Mouse (Mus musculus) hindbrain, embryonic 12.5 days (tissue): ENCODE results near the gene Olfr527. TPM values are rescaled to one million over a fixed set of nuclear protein-coding genes. Genes with fewer than 3 reads are reported as not detected.

Experiments
- polyA plus RNA-seq: library from polyadenylated mRNA; unstranded; fragments of >200 nt; fragmentation: Nextera tagmentation; extraction: Ambion mirVana; gene quantifications from 2 replicates; pipeline ENCODE4 v1.2.1, GENCODE M21; 2016

The Olfr527 gene
- polyA plus RNA-seq, 1 experiment from 2014 or later = not detected

Other genes starting within 250 kb of the Olfr527 start
- not detected in 2 replicates for gene Prap1, start 240.6 kb upstream of the Olfr527 start, polyA plus RNA-seq
- 21.8 and 24.7 TPM in 2 replicates for gene Fuom, start 231.6 kb upstream of the Olfr527 start, polyA plus RNA-seq
- 12.9 and 18.1 TPM in 2 replicates for gene Paox, start 218.2 kb upstream of the Olfr527 start, polyA plus RNA-seq
- 134 and 148 TPM in 2 replicates for gene Echs1, start 217.5 kb upstream of the Olfr527 start, polyA plus RNA-seq
- 24.5 and 25.7 TPM in 2 replicates for gene Mtg1, start 196.5 kb upstream of the Olfr527 start, polyA plus RNA-seq
- gene Sprn, start 179.1 kb upstream of the Olfr527 start, polyA plus RNA-seq = 3.3 and 4.6 TPM in 2 replicates
- not detected in 2 replicates for gene Olfr522, start 169.3 kb upstream of the Olfr527 start, polyA plus RNA-seq
- gene Olfr523, start 160.8 kb upstream of the Olfr527 start, polyA plus RNA-seq = not detected in 2 replicates
- gene Olfr524, start 128.1 kb upstream of the Olfr527 start, polyA plus RNA-seq = not detected in 2 replicates
- not detected in 2 replicates for gene Cd163l1, start 115.8 kb upstream of the Olfr527 start, polyA plus RNA-seq
- gene 5830411N06Rik, start 86.7 kb upstream of the Olfr527 start, polyA plus RNA-seq = not detected in 2 replicates
- not detected in 2 replicates for gene Olfr525, start 13.2 kb upstream of the Olfr527 start, polyA plus RNA-seq
- not detected in 2 replicates for gene Olfr60, start 27.7 kb downstream of the Olfr527 start, polyA plus RNA-seq
- not detected in 2 replicates for gene Olfr530, start 42.3 kb downstream of the Olfr527 start, polyA plus RNA-seq
- not detected in 2 replicates for gene Olfr531, start 68.9 kb downstream of the Olfr527 start, polyA plus RNA-seq
- gene Olfr532, start 87.6 kb downstream of the Olfr527 start, polyA plus RNA-seq = not detected in 2 replicates
- gene Olfr533, start 129.4 kb downstream of the Olfr527 start, polyA plus RNA-seq = not detected in 2 replicates
- not detected in 2 replicates for gene Olfr535, start 150.2 kb downstream of the Olfr527 start, polyA plus RNA-seq
- gene Olfr536, start 173.4 kb downstream of the Olfr527 start, polyA plus RNA-seq = not detected in 2 replicates
- gene Olfr538, start 233.9 kb downstream of the Olfr527 start, polyA plus RNA-seq = not detected in 2 replicates